Mouse (Mus musculus) neural tube, embryonic 14.5 days (tissue): Measurements from ENCODE around the gene Ly6g5b. TPM values are rescaled to one million over a fixed set of nuclear protein-coding genes. Genes with fewer than 3 reads are reported as not detected.
A peak's percentile ranks its signal among the peaks of the same experiment; 100 is the strongest.

Experiments used
- ATAC-seq: fragments of 200-750 bp; cut with Nextera tagmentation; 2 replicates; pipeline ENCODE4 v1.8.0; 2017; ENCODE audit warnings: low read depth, mild to moderate bottlenecking, moderate TSS enrichment, moderate library complexity
- H3K27ac ChIP-seq: fragments of 300-500 bp; sonication (generic); 2 replicates; pipeline ENCODE4 v1.5.1; 2014; ENCODE audit warnings: low read depth, mild to moderate bottlenecking, control low read depth, low read length, moderate library complexity, mixed read lengths
- H3K27me3 ChIP-seq: fragments of 300-500 bp; sonication (generic); 2 replicates; pipeline ENCODE4 v1.6.1; 2014; ENCODE audit warnings: low read length; ENCODE audit not compliant: control insufficient read depth, insufficient read depth
- H3K36me3 ChIP-seq: fragments of 300-500 bp; sonication (generic); 2 replicates; pipeline ENCODE4 v1.6.1; 2014; ENCODE audit warnings: low read length, mixed read lengths; ENCODE audit not compliant: control insufficient read depth, insufficient read depth
- H3K4me1 ChIP-seq: fragments of 300-500 bp; sonication (generic); 2 replicates; pipeline ENCODE4 v1.6.1; 2014; ENCODE audit warnings: low read length; ENCODE audit not compliant: control insufficient read depth, insufficient read depth
- H3K4me2 ChIP-seq: fragments of 300-500 bp; sonication (generic); 2 replicates; pipeline ENCODE4 v1.6.1; 2014; ENCODE audit warnings: mild to moderate bottlenecking, low read depth, low read length, control low read depth
- H3K4me3 ChIP-seq: fragments of 300-500 bp; sonication (generic); 2 replicates; pipeline ENCODE4 v1.5.1; 2014; ENCODE audit warnings: low read depth, low read length, control low read depth, mixed read lengths
- H3K9ac ChIP-seq: fragments of 300-500 bp; sonication (generic); replicated peaks from 2 replicates; pipeline ENCODE4 v1.6.1; 2014; ENCODE audit warnings: low read depth, mild to moderate bottlenecking, control low read depth, low read length, mixed read lengths
- H3K9me3 ChIP-seq: fragments of 300-500 bp; sonication (generic); 2 replicates; pipeline ENCODE4 v1.6.1; 2016; ENCODE audit warnings: low read length; ENCODE audit not compliant: control insufficient read depth
- WGBS: fragments of 180-500 bp; shearing (Covaris S2); extraction: QIAGEN DNeasy Blood & Tissue Kit; methylation state at CpG from one replicate; pipeline ENCODE4 v1.1.7; 2014; 5-methylcytosine and 5-hydroxymethylcytosine counted together
- polyA plus RNA-seq: library from polyadenylated mRNA; unstranded; fragments of >200 nt; fragmentation: Nextera tagmentation; extraction: Ambion mirVana; gene quantifications from 2 replicates; pipeline ENCODE4 v1.2.1, GENCODE M21; 2014

The Ly6g5b gene
- polyA plus RNA-seq, 1 experiment from 2014 or later: 0.92 TPM

DNA sequence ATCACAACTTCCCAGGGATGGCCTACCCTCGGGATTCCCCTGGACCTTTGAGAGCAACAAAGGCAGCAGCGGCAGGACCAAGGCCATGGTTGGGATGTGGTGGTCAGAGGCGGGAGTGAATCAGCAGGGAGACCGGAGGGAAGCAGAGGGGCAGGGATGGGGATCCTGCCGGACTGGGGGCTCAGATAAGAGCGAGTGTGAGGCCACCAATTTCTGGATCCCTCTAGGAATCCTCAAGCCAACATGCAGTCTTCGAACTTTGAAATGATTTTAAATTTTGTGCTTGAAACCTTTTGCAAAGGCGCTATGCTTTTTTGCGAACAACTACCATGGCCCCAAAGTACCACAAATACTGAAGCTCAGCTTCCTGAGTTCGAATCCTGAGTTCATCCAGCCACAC is 49.1 kb downstream of the Ly6g5b start, which contains the start of gene Mpig6b:
TSS of gene Mpig6b (minus strand) at position 101 of the 400 bp plus-strand sequence.
- Histone ChIP-seq H3K9ac (no peak within 1 kb of the TSS), H3K36me3 (peaks cover 4% of the 10 kb centered on the region), H3K27me3 (0 out of 2 replicates have a peak, but pooled peaks cover 6% of the 10 kb centered on the region), H3K4me1 (peaks cover 9% of the 10 kb centered on the region; the same call in 1 of the 2 replicates), H3K9me3 (no peaks in the 10 kb centered on the region), H3K4me2 (peak within 1 kb of the TSS; percentile 40), H3K4me3 (0 out of 2 replicates have a peak within 1 kb of the TSS, but pooled peaks have one; percentile 1), H3K27ac (no peak within 1 kb of the TSS)
- WGBS: 51% methylated on average over 10 of the region's 10 CpGs
- no peak for ATAC-seq

DNA sequence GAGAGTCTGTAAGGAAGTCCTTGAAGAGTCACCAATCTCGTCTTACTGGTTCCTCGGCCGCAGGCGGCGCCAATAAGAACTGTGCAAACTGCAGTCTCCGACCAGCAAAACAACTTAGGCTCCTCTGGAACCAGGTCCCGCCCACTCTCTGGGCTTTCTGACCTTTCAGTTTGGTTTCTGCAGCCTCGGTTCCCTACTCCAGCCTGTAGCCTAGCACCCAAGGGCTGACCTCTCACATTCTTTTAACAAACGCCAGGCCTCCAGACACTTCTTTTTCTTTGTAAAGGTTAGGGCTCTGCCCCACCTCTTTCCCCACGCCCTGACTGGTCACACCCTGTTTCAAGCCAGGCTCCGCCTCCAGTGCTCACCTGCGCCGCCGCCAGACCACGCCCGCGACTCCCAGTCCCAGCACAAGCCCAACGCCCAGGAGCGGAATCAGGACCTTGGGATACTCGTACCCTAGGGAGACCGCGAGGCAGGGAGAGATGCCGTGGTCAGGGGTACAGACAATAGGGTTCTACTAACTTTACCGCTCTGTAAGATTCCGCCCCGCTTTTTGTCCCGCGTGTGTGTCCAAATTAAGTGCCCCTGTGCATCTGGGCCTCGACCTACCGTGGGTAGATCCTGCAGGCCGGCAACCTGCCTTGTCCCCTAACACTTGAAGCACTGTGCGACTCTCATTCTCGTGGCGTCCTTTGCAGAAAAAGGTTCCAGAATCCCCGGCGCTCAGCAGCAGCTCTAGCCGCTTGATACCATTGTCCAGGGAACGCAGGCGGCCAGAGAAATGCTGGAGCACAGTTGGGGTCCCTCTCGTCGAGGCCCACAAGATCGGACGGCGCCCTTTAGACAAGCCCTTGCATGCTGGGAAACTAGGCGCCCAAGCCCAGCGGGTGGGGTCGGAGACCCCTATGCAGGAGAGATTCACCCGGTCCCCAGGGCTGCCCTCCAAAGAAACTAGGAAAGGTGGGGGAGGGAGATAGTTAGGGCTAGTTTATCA is 50.0 kb downstream of the Ly6g5b start, which contains the start of gene Ly6g6c:
TSS of gene Ly6g6c (plus strand) at position 438 of the 997 bp plus-strand sequence.
- Histone ChIP-seq H3K4me3 (0 out of 2 replicates have a peak within 1 kb of the TSS, but pooled peaks have one; percentile 1), H3K9ac (no peak within 1 kb of the TSS), H3K4me2 (peak within 1 kb of the TSS; percentile 40), H3K4me1 (peaks cover 16% of the 10 kb centered on the region), H3K9me3 (no peaks in the 10 kb centered on the region), H3K36me3 (peaks cover 9% of the 10 kb centered on the region), H3K27me3 (0 out of 2 replicates have a peak, but pooled peaks cover 6% of the 10 kb centered on the region), H3K27ac (no peak within 1 kb of the TSS)
- ATAC-seq: peak; percentile 30; the same call in 1 of the 2 replicates
- 2% methylated on average over 48 of the region's 48 CpGs for WGBS

DNA sequence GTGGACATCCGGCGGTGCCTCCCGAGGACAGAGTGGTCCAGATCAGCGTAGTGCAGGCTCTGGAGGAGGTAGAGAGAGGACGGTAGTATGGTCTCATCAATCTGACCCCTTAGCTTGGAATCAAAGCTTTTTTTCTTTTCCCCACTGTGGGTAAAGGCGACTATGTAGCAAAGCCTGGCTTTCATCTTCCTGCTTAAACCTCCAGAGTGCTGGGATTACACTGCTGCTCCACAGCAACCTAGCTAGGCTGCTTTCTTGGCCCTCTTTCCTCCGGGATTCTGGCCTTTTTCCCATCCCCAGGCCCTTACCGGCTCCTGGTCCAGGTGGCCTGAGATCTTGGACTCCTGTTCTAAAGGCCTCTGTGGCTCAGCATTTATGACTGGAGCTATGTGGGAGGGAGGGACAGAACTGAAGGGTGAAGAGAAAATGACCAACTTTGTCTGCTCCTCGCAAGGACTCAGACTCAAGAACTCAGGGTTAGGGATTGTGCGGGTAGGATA is 50.8 kb downstream of the Ly6g5b start:
- H3K9me3 ChIP-seq: no peaks in the 10 kb centered on the region
- ATAC-seq: no peak
- H3K27ac ChIP-seq: no peak overlapping the region
- peak overlapping the region; percentile 40; the same call in 1 of the 2 replicates for H3K4me2 ChIP-seq
- H3K4me1 ChIP-seq: peaks cover 22% of the 10 kb centered on the region
- H3K4me3 ChIP-seq: no peak overlapping the region
- H3K27me3 ChIP-seq: 0 out of 2 replicates have a peak, but pooled peaks cover 6% of the 10 kb centered on the region
- 42% methylated on average over 10 of the region's 10 CpGs for WGBS
- no peak overlapping the region for H3K9ac ChIP-seq
- peaks cover 9% of the 10 kb centered on the region for H3K36me3 ChIP-seq

Other genes with a start within 250 kb of the Ly6g5b start
- 2.2 and 2.3 TPM in 2 replicates for gene Zbtb12, start 235.9 kb downstream of the Ly6g5b start, polyA plus RNA-seq
- not detected in 2 replicates for gene Gm20547, start 233.4 kb downstream of the Ly6g5b start, polyA plus RNA-seq
- gene C2, start 217.2 kb downstream of the Ly6g5b start, polyA plus RNA-seq: 1.5 and 2.1 TPM in 2 replicates
- gene Ehmt2, start 217.0 kb downstream of the Ly6g5b start, polyA plus RNA-seq: 78.1 and 86.8 TPM in 2 replicates
- not detected in 2 replicates for gene Slc44a4, start 201.0 kb downstream of the Ly6g5b start, polyA plus RNA-seq
- gene Neu1, start 184.2 kb downstream of the Ly6g5b start, polyA plus RNA-seq: 27.4 and 30.1 TPM in 2 replicates
- gene Hspa1b, start 156.2 kb downstream of the Ly6g5b start, polyA plus RNA-seq: 0.27 and 0.35 TPM in 2 replicates
- gene Gm20481, start 145.5 kb downstream of the Ly6g5b start, polyA plus RNA-seq: not detected in 2 replicates
- 7.0 and 7.6 TPM in 2 replicates for gene Hspa1a, start 143.3 kb downstream of the Ly6g5b start, polyA plus RNA-seq
- 1.6 and 2.8 TPM in 2 replicates for gene Hspa1l, start 142.7 kb downstream of the Ly6g5b start, polyA plus RNA-seq
- gene Lsm2, start 133.6 kb downstream of the Ly6g5b start, polyA plus RNA-seq: 89.1 and 89.5 TPM in 2 replicates
- 51.4 and 56.9 TPM in 2 replicates for gene Vars, start 114.4 kb downstream of the Ly6g5b start, polyA plus RNA-seq
- gene Vwa7, start 98.8 kb downstream of the Ly6g5b start, polyA plus RNA-seq: 0.11 and 0.15 TPM in 2 replicates
- gene Sapcd1, start 87.4 kb downstream of the Ly6g5b start, polyA plus RNA-seq: 2.1 and 2.2 TPM in 2 replicates
- 1.9 and 2.2 TPM in 2 replicates for gene Msh5, start 68.7 kb downstream of the Ly6g5b start, polyA plus RNA-seq
- 13.3 and 37.0 TPM in 2 replicates for gene Clic1, start 65.5 kb downstream of the Ly6g5b start, polyA plus RNA-seq
- 269 and 303 TPM in 2 replicates for gene Ddah2, start 56.4 kb downstream of the Ly6g5b start, polyA plus RNA-seq
- not detected in 2 replicates for gene Ly6g6c, start 50.0 kb downstream of the Ly6g5b start, polyA plus RNA-seq
- 0.12 and 0.15 TPM in 2 replicates for gene Mpig6b, start 49.2 kb downstream of the Ly6g5b start, polyA plus RNA-seq
- 0.46 and 0.66 TPM in 2 replicates for gene Ly6g6e, start 38.5 kb downstream of the Ly6g5b start, polyA plus RNA-seq
- 0.84 and 1.8 TPM in 2 replicates for gene Ly6g6d, start 37.4 kb downstream of the Ly6g5b start, polyA plus RNA-seq
- 0.23 TPM in 1 of 2 replicates, not detected in the other for gene Ly6g6f, start 29.8 kb downstream of the Ly6g5b start, polyA plus RNA-seq
- 82.3 and 92.5 TPM in 2 replicates for gene Abhd16a, start 26.2 kb downstream of the Ly6g5b start, polyA plus RNA-seq
- not detected in 2 replicates for gene Ly6g5c, start 7.1 kb downstream of the Ly6g5b start, polyA plus RNA-seq
- gene Gpank1, start 6.0 kb upstream of the Ly6g5b start, polyA plus RNA-seq: 22.2 and 23.7 TPM in 2 replicates
- gene Csnk2b, start 6.6 kb upstream of the Ly6g5b start, polyA plus RNA-seq: 361 and 363 TPM in 2 replicates
- 8.1 and 9.7 TPM in 2 replicates for gene D17H6S53E, start 10.9 kb upstream of the Ly6g5b start, polyA plus RNA-seq
- 0.75 and 0.89 TPM in 2 replicates for gene Apom, start 16.6 kb upstream of the Ly6g5b start, polyA plus RNA-seq
- gene Bag6, start 19.8 kb upstream of the Ly6g5b start, polyA plus RNA-seq: 88.3 and 102 TPM in 2 replicates
- 181 and 195 TPM in 2 replicates for gene Prrc2a, start 49.5 kb upstream of the Ly6g5b start, polyA plus RNA-seq
- 6.7 and 10.7 TPM in 2 replicates for gene Aif1, start 60.6 kb upstream of the Ly6g5b start, polyA plus RNA-seq
- 3.7 and 8.8 TPM in 2 replicates for gene Lst1, start 73.0 kb upstream of the Ly6g5b start, polyA plus RNA-seq
- gene Ltb, start 79.0 kb upstream of the Ly6g5b start, polyA plus RNA-seq: 0.31 and 0.62 TPM in 2 replicates
- not detected in 2 replicates for gene Tnf, start 86.6 kb upstream of the Ly6g5b start, polyA plus RNA-seq
- gene Lta, start 89.9 kb upstream of the Ly6g5b start, polyA plus RNA-seq: 0.24 and 0.26 TPM in 2 replicates
- 0.44 TPM in 1 of 2 replicates, not detected in the other for gene Gm16181, start 105.4 kb upstream of the Ly6g5b start, polyA plus RNA-seq
- gene Atp6v1g2, start 118.2 kb upstream of the Ly6g5b start, polyA plus RNA-seq: 118 and 154 TPM in 2 replicates
- 3.4 and 4.3 TPM in 2 replicates for gene Nfkbil1, start 120.4 kb upstream of the Ly6g5b start, polyA plus RNA-seq
- gene Ddx39b, start 126.3 kb upstream of the Ly6g5b start, polyA plus RNA-seq: 373 and 383 TPM in 2 replicates
- gene H2-D1, start 147.3 kb upstream of the Ly6g5b start, polyA plus RNA-seq: 99.9 and 111 TPM in 2 replicates
- gene H2-Q1, start 205.0 kb upstream of the Ly6g5b start, polyA plus RNA-seq: 0.48 TPM in 1 of 2 replicates, not detected in the other
- 1.4 and 2.9 TPM in 2 replicates for gene H2-Q2, start 226.8 kb upstream of the Ly6g5b start, polyA plus RNA-seq